Mouse (Mus musculus) embryo, embryonic 10.5 days (tissue): ENCODE measurements around the gene Sphk2.

ENCODE experiments used
- DNase-seq: peaks from one replicate; pipeline ENCODE4 v3.0.0-alpha.2; 2015; ENCODE audit warnings: low spot score

Sphk2 gene

DNA sequence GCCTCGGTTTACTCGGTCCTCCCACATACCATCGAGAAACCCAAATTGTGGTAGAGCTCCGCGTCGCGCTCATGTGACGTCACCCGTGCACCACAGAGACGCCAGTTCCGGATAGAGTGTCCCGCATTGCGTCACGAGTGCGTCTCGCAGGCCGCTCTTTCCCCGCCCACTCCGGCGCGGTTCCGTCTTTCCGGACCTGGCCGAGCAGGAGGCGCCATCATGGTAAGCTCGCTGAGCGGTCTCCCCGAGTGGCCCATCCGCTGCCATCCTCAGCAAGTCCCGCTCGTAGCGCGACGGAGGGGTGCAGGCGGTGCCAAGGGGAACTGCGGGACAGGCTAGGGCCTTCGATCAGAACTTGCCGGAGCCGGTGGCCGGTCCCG, at the start of gene Sphk2:
Gene Sphk2, minus strand, starts transcription at position 85 of the 380 bp plus-strand sequence.
- DNase-seq, result peak; percentile 98

DNA sequence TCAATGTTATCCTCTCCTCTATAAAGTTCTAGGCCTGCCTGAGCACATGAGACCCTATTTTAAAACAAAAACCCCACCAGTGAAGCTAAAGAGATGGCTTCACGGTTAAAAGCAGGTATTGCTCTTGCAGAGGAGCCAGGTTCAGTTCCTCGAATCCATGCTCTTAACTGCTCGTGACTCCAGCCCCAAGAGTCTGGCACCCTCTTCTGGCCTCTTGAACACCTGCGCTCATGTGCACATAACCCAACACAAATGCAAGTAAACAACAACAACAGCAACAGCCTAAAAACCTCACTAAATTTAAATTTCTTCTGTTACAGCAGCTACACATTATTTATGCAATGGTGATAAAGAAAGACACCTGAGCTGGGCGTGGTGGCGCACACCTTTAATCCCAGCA, 49.7 kb upstream of the Sphk2 start:
- no peak for DNase-seq

DNA sequence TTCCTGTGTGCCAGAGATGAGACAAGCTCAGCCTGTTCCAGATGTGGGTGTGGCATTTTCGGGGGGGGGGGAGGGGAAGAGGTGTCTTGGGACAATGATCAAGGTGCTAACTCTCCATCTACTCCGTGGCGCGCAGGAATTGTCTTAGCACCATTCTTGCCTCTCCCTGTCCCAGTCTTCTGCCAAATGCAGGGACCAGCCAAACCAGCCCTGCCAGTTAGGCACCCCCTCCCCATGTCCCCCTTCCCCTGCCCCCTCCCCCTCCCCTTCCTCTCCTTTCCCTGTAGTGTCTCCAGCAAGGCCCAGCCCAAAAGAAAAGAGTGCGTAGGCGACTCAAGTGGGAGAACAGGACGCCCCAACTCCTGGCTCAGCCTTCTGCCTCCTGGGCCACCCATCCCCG, 49.0 kb upstream of the Sphk2 start:
- DNase-seq, result no peak

DNA sequence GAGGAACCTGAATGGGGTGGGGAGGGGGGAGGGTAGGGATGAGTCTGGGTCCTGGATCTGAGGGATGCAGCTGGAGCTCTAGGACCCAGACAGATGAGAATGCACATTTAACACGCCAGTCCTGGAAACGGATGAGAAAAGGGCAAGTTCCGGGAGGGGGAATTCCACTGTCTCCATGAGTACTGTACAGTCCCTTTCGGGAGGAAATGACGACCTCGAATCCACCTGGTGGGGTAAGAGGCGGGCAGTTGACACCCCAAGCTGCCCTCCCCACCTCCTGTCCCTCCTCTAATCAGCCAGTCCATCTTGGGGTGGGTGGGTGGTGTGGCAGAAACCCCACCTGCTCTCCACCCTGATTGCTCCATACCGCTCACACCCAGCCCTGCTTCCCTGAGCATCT, 48.2 kb upstream of the Sphk2 start:
- DNase-seq, result no peak

DNA sequence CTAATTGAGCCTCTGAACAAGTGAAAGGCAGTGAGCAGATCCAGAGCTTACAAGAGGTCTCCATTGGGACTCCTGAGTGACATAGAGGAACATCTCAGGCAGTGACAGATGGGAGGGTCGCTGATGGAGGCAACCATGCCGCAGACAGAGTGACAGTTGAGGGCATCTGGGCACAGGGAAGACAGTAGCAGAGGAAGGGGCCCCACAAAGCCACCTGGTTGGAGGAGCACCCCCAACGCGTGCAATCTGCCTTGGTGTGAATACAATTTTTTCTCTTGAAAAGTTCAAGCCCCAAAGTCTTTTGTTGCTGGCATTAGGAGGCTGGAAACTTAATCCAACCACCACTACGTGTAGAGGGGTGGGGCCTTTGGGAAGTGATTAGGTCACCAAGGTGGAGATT, 42.3 kb upstream of the Sphk2 start:
- DNase-seq, result no peak

DNA sequence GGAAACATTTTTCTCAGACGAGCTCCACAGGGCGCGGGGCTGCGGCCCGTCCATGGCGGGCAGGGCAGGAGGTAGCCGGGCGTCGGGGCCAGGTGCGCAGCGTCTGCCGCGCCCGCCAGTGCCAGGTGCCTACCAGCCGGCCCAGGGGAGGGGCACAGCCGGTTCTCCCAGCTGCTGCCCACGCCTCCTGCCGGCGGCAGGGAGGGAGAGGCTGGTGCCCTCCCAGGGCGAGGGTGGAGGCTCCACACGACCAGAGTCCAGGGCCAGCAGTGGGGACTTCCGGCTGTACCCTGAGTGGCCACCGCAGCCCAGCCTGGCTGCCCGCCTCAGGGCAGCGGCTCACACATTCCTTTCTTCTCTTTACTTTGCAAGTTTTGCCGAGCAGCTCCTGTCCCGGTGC, 41.6 kb upstream of the Sphk2 start:
- DNase-seq, result peak; percentile 22

DNA sequence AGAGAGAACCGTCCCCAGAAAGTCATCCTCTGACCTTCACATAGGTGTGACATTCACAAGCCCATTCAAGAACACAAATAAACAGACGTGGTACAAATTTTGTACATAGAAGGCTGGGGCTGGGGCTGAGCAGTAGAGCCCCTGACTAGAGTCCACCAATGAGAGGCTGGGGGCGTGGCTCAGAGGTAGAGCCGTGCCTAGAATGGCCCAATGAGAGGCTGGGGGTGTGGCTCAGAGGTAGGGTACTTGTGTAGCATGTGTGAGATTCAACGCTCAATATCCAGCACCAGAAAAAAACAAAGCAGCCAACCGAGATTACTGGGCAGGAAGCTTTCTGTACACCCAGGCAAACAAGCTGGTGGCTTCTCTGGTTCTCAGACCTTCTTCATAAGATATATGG, 37.9 kb upstream of the Sphk2 start:
- DNase-seq, result no peak

DNA sequence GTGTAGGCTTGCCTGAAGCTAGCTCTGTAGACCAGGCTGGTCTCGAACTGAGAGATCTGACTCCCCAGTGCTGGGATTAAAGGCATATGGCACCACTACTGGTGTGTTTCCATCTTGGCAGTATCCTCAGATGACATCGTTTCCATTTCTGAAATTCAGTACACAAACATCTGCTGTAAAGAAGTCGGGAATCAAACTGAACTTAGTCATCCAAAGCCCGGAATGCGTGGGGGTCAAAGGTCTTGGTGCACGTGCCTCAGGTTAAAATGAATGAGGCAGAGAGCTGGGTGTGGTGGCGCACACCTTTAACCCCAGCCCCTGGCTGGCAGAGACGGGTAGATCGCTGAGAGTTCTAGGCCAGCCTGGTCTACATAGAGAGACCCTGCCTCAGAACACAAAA, 32.4 kb upstream of the Sphk2 start:
- DNase-seq, result no peak

DNA sequence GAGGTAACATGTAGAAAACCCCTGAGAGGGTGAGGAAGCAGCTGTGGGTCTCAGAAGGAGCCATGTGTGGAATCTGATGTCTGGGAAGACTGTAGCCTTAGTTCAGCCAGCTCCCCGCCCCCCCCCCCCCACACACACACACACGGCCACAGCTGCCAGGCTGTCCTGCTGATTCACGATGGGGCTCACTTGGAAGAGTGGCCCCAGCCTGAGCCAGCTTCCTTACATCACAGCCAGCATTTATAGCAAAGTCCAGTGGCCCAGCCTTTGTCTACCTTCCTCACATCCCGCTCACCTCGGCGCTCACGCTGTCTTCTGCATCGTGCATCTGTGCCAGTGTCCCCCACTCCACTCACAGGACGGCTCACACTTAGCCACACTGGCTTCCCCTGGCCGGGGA, 31.6 kb upstream of the Sphk2 start:
- DNase-seq, result no peak

DNA sequence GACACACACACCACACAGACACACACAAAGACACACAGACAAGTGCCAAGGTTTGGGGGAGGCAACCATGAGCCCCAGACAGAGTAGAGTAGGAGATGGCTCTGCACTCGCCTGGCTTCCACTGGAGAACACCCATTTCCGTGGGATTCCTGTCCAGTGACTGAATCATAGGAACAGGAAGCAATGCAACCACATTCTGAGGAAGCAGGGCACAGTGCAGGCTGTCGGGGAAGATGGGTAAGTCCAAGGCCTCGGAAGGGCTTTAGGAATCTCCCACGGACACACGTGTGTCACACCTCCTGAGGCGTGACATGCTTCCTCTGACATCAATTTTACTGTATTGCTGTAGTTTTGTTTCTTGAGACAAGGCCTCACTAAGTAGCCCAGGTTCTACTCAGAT, 30.3 kb upstream of the Sphk2 start:
- DNase-seq, result no peak

DNA sequence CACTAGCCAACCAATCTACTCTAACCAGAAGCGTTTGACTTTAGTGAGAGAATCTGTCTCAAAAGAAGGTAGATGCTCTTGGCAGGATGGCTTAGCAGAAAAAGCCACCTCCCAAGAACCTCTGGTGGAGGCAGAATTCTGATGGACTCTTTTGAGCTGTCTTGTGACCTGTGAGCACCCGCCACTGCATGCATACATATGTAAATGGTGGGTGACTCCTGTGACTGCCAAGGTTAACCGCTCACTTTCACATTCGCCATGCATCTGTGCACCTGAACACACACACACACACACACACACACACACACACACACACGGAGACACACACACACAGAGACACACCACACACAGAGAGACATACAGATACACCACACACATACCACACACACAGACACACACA, 29.6 kb upstream of the Sphk2 start:
- DNase-seq, result no peak

DNA sequence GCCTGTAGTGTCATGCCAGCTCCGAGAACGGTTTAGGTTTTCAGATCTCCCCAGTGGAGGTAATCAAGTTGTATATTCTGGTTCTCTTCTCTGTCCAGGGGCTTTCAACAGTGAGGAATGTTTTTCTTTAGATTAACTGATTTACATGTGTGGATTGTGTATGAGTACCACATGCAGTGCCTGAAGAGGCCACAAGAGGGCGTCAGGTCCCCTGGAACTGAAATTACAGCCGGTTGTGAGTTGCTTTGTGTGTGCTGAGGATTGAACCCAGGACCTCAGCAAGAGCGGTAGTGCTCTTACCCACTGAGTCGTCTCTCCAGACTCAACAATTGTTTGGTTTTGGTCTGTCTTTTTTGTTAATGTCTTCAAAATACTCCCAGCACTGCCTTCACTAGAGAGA, 28.7 kb upstream of the Sphk2 start:
- no peak for DNase-seq

DNA sequence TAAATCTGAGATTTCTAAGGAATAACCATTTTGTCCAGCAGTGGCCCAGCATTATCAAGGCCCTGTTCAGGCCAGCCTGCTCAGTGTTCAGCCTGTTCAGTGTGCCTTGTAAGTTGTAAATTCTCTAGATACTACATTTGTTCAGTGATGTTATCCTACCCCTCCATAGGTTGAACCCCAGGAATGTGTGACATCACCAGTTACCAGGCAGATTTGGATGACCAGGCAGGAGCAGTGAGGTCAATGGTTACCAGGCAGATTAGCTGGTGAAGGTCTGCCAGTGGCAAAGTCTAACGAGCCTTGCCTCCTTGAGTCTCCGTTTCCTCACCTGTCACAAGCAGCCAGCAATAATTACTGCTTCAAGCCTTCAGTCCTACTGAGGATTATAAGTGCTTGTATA, 26.6 kb upstream of the Sphk2 start:
- DNase-seq, result peak; percentile 80

DNA sequence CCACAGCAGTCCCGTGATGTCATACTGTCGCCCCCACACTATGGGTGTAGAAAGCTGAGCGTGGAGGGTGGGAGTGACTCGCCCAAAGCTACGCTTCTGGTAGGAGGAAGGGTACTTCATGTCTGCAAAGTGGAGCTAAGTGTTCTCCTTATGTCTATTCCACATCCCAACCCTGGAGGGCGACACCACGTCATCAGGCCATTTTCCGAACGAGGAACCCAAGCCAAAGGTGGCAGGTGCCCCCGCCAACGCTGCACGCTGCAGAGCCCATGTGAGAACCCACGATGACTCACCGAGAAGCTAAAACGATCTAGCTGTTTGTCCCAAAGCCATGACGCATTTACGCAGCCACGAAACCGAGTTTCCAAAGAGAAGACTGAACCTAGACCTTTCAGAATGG, 24.5 kb upstream of the Sphk2 start:
- DNase-seq, result no peak

DNA sequence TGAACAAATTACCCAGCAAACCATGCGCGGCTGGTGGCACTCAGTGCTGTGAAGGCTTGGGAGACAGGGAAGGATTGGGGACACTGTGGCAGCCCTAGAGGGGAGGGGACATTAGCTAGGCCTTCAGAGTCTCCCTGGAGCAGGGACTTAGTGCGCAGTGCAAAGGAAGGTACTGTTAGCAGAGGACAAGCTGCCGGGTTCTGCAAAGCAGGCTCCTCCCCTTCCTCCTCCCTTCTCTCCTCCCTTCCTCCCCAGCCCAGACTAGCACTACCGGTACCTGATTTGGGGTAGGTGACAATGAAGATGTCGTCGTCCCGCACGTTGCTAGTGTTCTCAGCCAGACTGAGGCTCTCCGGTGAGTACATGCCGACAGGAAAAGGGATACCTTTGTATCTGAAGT, 24.0 kb upstream of the Sphk2 start:
- no peak for DNase-seq

DNA sequence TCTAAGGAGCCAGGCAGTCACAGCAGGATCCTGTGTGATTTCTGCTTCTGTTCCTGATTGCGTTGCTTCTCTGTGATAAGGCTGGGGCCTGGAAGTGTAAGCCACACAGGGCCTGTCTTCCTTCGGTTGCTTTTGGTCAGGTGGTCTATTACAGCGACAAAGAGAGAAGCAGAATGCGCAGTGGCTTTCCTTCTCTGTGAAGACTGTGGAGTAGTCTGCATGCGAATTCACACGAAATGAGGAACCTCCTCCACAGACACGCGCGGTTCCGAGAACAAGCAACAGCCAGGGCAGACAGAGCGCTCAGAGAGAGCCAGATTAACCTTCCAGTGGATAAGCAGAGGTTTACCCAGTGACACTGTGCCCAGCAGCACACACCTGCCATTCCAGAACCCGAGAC, 23.5 kb upstream of the Sphk2 start:
- no peak for DNase-seq

DNA sequence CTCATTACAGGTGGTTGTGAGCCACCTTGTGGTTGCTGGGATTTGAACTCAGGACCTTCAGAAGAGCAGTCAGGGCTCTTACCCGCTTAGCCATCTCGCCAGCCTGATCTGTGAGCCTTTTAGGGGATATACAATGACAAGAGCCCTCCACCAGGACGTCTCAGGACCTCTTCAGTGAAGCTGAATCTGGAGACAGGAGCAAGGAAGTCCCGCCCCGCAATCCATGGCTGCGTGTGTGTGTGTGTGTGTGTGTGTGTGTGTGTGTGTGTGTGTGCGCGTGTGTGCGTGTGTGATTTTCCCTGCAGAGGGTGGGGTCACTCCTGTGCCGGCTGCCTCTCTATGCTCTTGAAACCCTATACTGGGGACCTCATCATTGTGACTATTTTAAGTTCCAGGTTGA, 22.0 kb upstream of the Sphk2 start:
- no peak for DNase-seq

DNA sequence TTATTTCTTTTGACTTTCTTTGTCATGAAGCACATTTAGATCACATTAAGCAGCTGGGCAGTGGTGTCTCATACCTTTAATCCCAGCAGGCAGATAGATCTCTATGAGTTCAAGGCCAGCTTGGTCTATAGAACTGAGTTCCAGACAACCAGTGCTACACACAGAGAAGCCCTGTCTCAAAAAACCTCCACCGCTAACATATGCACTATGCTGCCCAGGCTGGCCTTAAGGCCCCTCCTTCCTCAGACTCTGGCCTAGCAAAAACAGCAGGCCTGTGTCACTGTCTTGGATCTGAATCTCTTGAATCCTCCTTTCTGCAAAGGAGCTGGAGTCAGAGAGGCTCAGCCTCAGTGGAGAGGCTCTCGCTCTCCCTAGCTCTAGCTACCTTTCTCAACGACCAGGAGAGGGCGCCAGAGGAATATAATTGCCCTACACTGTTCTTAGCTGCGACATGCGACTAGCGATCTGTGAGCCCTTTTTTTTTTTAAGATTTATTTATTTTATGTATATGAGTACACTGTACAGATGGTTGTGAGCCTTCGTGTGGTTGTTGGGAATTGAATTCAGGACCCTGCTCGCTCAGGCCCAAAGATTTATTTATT, 21.5 kb upstream of the Sphk2 start:
- DNase-seq, result peak; percentile 94

DNA sequence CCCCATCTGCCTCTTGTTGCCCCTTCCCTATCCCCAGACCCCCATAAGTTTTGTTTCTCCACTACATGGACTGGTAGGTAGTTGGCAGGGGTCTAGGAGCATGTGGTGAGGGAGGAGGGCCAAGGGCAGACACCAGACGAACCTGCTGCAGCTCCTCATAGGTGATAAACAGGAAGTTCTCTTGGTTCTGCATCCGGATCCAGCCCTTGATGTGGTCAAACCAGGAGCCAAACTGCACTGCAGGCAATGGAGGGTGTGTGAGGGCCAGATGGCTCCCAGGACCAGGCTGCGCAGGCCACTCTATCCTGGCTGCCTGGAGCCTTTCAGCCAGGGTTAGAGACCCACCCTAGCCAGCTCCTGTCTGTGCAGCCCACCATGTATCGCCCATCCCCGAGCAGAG, 15.7 kb upstream of the Sphk2 start:
- DNase-seq, result no peak

DNA sequence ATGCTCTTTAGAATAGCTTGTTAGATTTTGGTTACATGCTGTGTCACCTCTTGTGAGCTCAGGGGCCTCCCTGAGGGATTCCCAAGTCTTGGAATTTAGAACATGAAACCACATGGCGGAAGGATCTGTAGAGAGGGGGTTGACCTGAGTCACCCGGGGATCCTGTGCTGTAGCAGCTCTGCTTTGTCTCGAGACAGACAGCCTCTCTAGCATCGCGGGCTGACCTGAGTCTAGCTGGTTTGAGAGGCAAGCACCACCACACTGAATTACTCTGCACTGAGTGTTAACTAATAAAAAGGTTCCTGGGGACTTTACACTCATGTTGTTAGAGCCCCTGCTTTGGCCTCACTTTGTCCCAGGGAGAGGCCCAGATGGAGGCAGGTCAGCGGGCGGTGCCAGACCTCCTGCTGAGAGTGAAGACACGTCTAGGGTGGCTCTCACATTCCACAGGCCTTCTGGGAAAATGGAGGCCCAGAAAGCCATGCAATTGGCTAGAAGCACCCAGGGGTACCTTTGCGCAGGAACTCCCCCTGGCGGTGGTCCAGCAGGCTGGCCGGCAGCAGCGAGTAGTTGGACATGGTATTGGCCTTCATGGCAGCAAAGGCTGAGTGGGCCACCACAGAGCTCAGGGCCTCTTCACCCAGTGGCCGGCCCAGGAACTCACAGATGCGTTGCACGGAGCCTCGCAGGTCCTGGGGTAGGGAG, 13.1 kb upstream of the Sphk2 start:
- DNase-seq, result peak; percentile 78

DNA sequence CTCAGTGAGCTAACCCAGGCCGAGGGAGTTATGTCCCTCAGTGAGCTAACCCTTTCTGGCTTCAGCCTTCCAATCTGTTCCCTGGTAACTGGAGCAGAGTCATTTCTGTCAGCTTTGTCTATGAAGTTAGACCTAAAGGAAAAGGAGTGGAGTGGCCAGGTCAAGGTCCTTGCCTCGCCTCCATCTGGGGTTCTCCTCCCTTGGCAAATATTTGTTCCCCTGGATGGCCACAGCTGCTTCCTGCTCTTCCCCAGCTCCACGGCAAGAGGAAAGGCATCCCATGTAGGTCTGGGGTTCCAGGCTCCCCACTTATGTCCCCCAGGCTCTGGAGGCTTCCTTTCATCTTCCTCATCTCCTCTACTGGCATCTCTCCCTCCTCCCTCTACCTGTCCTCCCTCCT, 9.8 kb upstream of the Sphk2 start:
- DNase-seq, result no peak

DNA sequence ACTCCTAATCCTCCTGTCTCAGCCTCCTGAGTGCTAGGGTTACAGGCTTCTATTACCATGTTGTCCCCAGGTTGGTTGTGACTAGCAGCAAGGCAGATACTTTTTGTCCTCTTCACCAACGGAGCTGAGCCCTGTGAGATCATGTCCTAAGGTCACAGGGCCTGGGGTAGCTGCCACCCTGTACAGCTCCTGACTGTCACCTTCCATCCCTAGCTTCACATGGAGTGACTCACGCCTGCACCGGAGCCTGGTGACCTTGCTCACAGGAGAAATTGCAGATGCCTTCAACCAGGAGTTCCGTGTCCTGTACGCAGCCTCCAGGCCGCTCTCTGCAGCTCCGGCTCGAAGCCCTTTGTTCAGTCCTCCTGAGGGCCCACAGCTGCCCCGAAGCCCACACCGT, 8.6 kb upstream of the Sphk2 start:
- DNase-seq, result no peak

DNA sequence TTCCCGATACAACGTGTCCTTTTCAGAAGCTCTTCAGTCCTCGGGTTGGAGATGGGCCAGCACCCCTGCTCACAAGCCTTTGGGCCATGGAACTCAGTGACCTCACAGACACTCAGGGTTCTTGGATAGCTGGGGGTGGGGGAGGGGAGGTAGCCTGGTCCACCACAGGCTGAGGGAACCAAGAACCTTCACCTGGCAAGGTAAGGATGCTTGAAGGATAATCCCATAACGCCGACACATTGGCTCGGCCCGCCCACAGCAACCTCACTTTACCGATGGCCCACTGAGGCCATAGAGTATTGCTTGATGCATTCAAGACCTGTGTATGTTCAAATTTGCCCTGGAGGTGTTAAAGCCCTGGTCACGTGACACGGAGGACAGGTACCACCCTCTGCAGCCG, 7.9 kb upstream of the Sphk2 start, which contains the start of gene Spaca4:
Gene Spaca4, minus strand, starts transcription at position 101 of the 400 bp plus-strand sequence.
- DNase-seq, result no peak

DNA sequence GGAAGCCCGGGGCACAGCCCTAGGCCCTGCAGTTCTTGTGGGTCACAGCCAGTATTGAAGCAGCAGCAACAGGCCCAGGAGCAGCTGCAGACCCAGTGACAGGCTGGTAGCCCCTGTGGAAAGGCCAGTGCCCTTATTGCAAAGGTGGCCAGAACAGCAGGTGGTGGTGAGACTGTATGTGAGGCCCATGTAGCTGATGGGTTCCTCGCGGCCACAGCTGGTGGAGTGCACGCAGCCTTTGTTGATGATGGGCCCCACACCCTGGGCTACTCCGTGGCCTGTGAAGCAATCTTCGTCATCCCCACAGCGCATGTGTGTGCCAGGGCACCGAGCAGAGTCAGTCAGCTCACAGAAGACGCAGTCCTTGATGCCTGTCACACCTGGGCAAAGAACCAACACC, 7.3 kb upstream of the Sphk2 start:
- no peak for DNase-seq
